12 mouse cellular contexts compared by ENCODE assay signal in genomic region chr9:15002995-15003613, GRCm38 (mm10). TPM values are rescaled to one million over a fixed set of nuclear protein-coding genes. Genes with fewer than 3 reads are reported as not detected.
A peak's percentile ranks its signal among the peaks of the same experiment; 100 is the strongest.
DNase-seq lines count a peak whose midpoint lies in the region; ATAC-seq lines count a peak whose summit lies in the region.
"Had no signal": no experiment of that assay in that cellular context is flagged by ENCODE, and none has a peak within 500 bp of the region (broad histone marks: within the 10 kb centered on the region; RNA-seq: fewer than 3 reads in every experiment).

No protein-coding gene starts in this region.

- 10% methylated on average over 6 of the region's 6 CpGs for WGBS in forebrain, embryonic 13.5 days
- 39% methylated on average over 6 of the region's 6 CpGs for WGBS in kidney, embryonic 16.5 days

- no peaks in the 10 kb centered on the region for H3K9me3 ChIP-seq in forebrain, embryonic 13.5 days (replicated peaks)
- no peaks in the 10 kb centered on the region for H3K9me3 ChIP-seq in kidney, embryonic 16.5 days (ENCODE audit: low read length)
- H3K9me3 ChIP-seq: G1E; limb, embryonic 12.5 days had no signal

- H3K4me3 ChIP-seq in forebrain, embryonic 13.5 days = no peak overlapping the region
- no peak overlapping the region for H3K4me3 ChIP-seq in kidney, embryonic 16.5 days (ENCODE audit: low read length)
- H3K4me3 ChIP-seq: gastrocnemius, adult 2 months; limb, embryonic 12.5 days had no signal

- H3K9ac ChIP-seq in forebrain, embryonic 13.5 days = no peak overlapping the region
- no peak overlapping the region for H3K9ac ChIP-seq in kidney, embryonic 16.5 days (replicated peaks; ENCODE audit: low read length)
- H3K9ac ChIP-seq: limb, embryonic 12.5 days had no signal

- intact Hi-C loops in gastrocnemius, postnatal 36 days (cut with DNase I) = no loop called here

- H3K4me2 ChIP-seq in forebrain, embryonic 13.5 days = no peak overlapping the region
- H3K4me2 ChIP-seq in kidney, embryonic 16.5 days (replicated peaks; ENCODE audit: low read depth, low read length) = no peak overlapping the region
- H3K4me2 ChIP-seq: limb, embryonic 12.5 days had no signal

- H3K27me3 ChIP-seq in forebrain, embryonic 13.5 days = no peaks in the 10 kb centered on the region
- H3K27me3 ChIP-seq in kidney, embryonic 16.5 days (ENCODE audit: insufficient read depth, low read length) = no peaks in the 10 kb centered on the region
- H3K27me3 ChIP-seq: limb, embryonic 12.5 days had no signal

- H3K4me1 ChIP-seq in forebrain, embryonic 13.5 days = peaks cover 21% of the 10 kb centered on the region
- H3K4me1 ChIP-seq in kidney, embryonic 16.5 days (ENCODE audit: insufficient read depth, low read length) = no peaks in the 10 kb centered on the region

- H3K27ac ChIP-seq in forebrain, embryonic 13.5 days = peak overlapping the region; percentile 68; the same call in 1 of the 2 replicates
- no peak overlapping the region for H3K27ac ChIP-seq in kidney, embryonic 16.5 days (ENCODE audit: low read length)
- H3K27ac ChIP-seq: gastrocnemius, adult 2 months had no signal

- DNase-seq in thymus, postnatal 0 days (ENCODE audit: low spot score) = peak; percentile 44
- no peak for DNase-seq in thymus, postnatal 10 days (ENCODE audit: low spot score in 2 of 2)
- DNase-seq in adrenal gland, postnatal 36 days = peak; percentile 49 to 54
- no peak for DNase-seq in gastrocnemius, postnatal 36 days
- no peak for DNase-seq in layer of hippocampus, adult 18-20 months (ENCODE audit: low spot score in 2 of 2)
- DNase-seq: gastrocnemius, adult 2 months; heart, postnatal 10 days; right cerebral cortex, postnatal 25 days had no signal

- H3K36me3 ChIP-seq in forebrain, embryonic 13.5 days (ENCODE audit: poor library complexity, severe bottlenecking) = peaks cover 42% of the 10 kb centered on the region
- peaks cover 9% of the 10 kb centered on the region for H3K36me3 ChIP-seq in kidney, embryonic 16.5 days (ENCODE audit: insufficient read depth, low read length)
- H3K36me3 ChIP-seq: G1E had no signal

- ATAC-seq in forebrain, embryonic 13.5 days = peak; percentile 66
- no peak for ATAC-seq in kidney, embryonic 16.5 days (ENCODE audit: low FRiP score, low TSS enrichment)

RNA-seq across cellular contexts. Expression of gene Panx1, which starts 42.2 kb away (rescaled TPM):
- 76.0 and 78.1 TPM in 2 replicates for polyA plus RNA-seq in thymus, postnatal 0 days (2015; fragmentation: Nextera tagmentation; extraction: Ambion mirVana)
- 1 to 10 TPM; 8.8 to 9.9 TPM for total RNA-seq in adrenal gland, postnatal 36 days (2021)
- 94.1 and 101 TPM in 2 replicates for polyA plus RNA-seq in forebrain, embryonic 13.5 days (2015; fragmentation: Nextera tagmentation; extraction: Ambion mirVana)
- 10 to 100 TPM; 31.2 to 39.3 TPM for total RNA-seq in gastrocnemius, postnatal 36 days (2021)
- 40.7 and 42.6 TPM in 2 replicates for polyA plus RNA-seq in kidney, embryonic 16.5 days (2015; fragmentation: Nextera tagmentation; extraction: Ambion mirVana)
- 10 to 100 TPM; 26.3 to 27.0 TPM for total RNA-seq in layer of hippocampus, adult 18-20 months (2021)
- polyA plus RNA-seq: G1E had no signal

Comparison
In these comparisons a context has a peak if more than half of its experiments do, and no peak if none do; other contexts are left out.
1. DNase-seq: peak in thymus, postnatal 0 days (single experiment) and adrenal gland, postnatal 36 days (2 of 2); none in thymus, postnatal 10 days (0 of 2), gastrocnemius, postnatal 36 days (0 of 2) and layer of hippocampus, adult 18-20 months (0 of 2).